Mouse (Mus musculus) embryonic facial prominence, embryonic 15.5 days (tissue): ENCODE results near the gene Cyp26a1. TPM values are rescaled to one million over a fixed set of nuclear protein-coding genes. Genes with fewer than 3 reads are reported as not detected.

ENCODE experiments used
- ATAC-seq: fragments of 200-750 bp; cut with Nextera tagmentation; 2 replicates; pipeline ENCODE4 v1.8.0; 2017; ENCODE audit warnings: low read depth, moderate TSS enrichment; ENCODE audit not compliant: insufficient number of reproducible peaks, low FRiP score, low TSS enrichment
- H3K27ac ChIP-seq: fragments of 300-500 bp; sonication (generic); replicated peaks from 2 replicates; pipeline ENCODE4 v1.5.1; 2015; ENCODE audit warnings: mild to moderate bottlenecking, inconsistent platforms
- H3K27me3 ChIP-seq: fragments of 300-500 bp; sonication (generic); 2 replicates; pipeline ENCODE4 v1.6.1; 2015; ENCODE audit warnings: inconsistent platforms
- H3K36me3 ChIP-seq: fragments of 300-500 bp; sonication (generic); 2 replicates; pipeline ENCODE4 v1.6.1; 2015; ENCODE audit warnings: mild to moderate bottlenecking, inconsistent platforms
- H3K4me1 ChIP-seq: fragments of 300-500 bp; sonication (generic); 2 replicates; pipeline ENCODE4 v1.6.1; 2015; ENCODE audit warnings: inconsistent platforms
- H3K4me2 ChIP-seq: fragments of 300-500 bp; sonication (generic); replicated peaks from 2 replicates; pipeline ENCODE4 v1.6.1; 2015; ENCODE audit warnings: mild to moderate bottlenecking, inconsistent platforms
- H3K4me3 ChIP-seq: fragments of 300-500 bp; sonication (generic); replicated peaks from 2 replicates; pipeline ENCODE4 v1.5.1; 2015; ENCODE audit warnings: mild to moderate bottlenecking, inconsistent platforms
- H3K9ac ChIP-seq: fragments of 300-500 bp; sonication (generic); 2 replicates; pipeline ENCODE4 v1.6.1; 2015; ENCODE audit warnings: inconsistent platforms
- H3K9me3 ChIP-seq: fragments of 300-500 bp; sonication (generic); replicated peaks from 2 replicates; pipeline ENCODE4 v1.6.1; 2016; ENCODE audit warnings: inconsistent platforms
- WGBS: fragments of 180-500 bp; shearing (Covaris S2); methylation state at CpG from one replicate; pipeline ENCODE4 v1.1.7; 2015; 5-methylcytosine and 5-hydroxymethylcytosine counted together
- polyA plus RNA-seq: library from polyadenylated mRNA; unstranded; fragments of >200 nt; fragmentation: Nextera tagmentation; extraction: Ambion mirVana; gene quantifications from 2 replicates; pipeline ENCODE4 v1.2.1, GENCODE M21; 2015

Cyp26a1 gene
- polyA plus RNA-seq, 1 experiment from 2014 or later, result 4.6 TPM

DNA sequence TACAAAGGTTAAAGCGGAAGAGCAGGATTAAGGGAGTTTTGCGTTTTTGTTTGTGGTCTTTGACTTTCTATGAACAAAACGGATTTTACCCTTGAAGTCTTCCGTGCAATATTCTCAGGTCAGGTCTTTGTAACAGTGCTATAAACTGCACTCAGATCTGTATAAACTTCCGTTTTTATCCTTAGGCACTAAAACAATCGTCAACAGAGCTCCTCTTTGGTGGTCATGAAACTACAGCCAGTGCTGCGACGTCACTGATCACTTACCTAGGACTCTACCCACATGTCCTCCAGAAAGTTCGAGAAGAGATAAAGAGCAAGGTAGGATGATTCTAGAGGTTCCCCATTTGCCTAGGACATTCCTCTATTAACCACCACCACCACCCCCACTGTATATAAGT is 2.1 kb downstream of the Cyp26a1 start:
- Histone ChIP-seq H3K36me3 (no peaks in the 10 kb centered on the region), H3K4me3 (no peak overlapping the region), H3K9me3 (no peaks in the 10 kb centered on the region), H3K27ac (no peak overlapping the region), H3K4me1 (peaks cover 36% of the 10 kb centered on the region), H3K4me2 (no peak overlapping the region), H3K9ac (no peak overlapping the region), H3K27me3 (peaks cover 92% of the 10 kb centered on the region)
- no peak for ATAC-seq
- 26% methylated on average over 9 of the region's 9 CpGs for WGBS

DNA sequence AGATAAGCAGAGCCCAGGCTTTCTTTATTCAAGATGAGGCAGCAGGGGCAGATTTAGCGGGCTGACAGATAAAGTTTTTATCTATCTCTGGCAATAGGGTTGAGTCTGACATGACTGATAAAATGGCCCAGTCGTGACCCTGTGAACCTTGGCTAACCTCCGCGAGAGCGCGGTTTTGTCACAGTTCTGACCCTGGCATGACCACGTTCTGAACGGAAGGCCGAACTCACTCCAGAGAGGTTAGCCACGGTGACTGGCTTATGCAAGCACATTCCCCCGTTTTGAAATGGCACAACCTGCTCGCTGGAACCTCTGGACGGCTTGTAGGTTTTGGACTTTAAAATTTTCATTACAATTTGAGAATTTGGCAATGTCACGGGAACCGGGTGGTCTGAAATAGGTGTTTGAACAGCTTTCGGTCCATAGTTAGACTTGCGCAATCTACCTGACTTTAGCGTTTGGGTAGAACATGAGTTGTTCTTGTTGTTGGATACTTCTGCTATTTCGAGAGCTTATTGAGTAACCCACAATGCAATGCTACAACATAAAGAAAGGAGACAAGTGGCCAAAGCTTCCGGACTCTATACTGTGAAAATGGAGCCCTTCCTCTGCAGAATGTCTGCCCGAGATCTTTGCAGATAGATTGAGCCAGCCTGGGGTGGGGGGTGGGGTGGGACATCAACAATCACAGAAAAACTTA is 4.9 kb downstream of the Cyp26a1 start:
- no peaks in the 10 kb centered on the region for H3K9me3 ChIP-seq
- ATAC-seq, result no peak
- H3K4me1 ChIP-seq, result peaks cover 17% of the 10 kb centered on the region
- 70% methylated on average over 21 of the region's 21 CpGs for WGBS
- no peak overlapping the region for H3K27ac ChIP-seq
- H3K9ac ChIP-seq, result no peak overlapping the region
- H3K36me3 ChIP-seq, result no peaks in the 10 kb centered on the region
- peaks cover 64% of the 10 kb centered on the region for H3K27me3 ChIP-seq
- H3K4me2 ChIP-seq, result no peak overlapping the region
- H3K4me3 ChIP-seq, result no peak overlapping the region

GRCm38 (mm10) chr19:37703902-37704509 is 6.4 kb downstream of the Cyp26a1 start:
- 5% methylated on average over 3 of the region's 3 CpGs for WGBS
- H3K4me2 ChIP-seq, result no peak overlapping the region
- peaks cover 49% of the 10 kb centered on the region for H3K27me3 ChIP-seq
- H3K4me1 ChIP-seq, result peaks cover 2% of the 10 kb centered on the region
- no peak overlapping the region for H3K27ac ChIP-seq
- ATAC-seq, result 0 out of 2 replicates have a peak, but pooled peaks have one; percentile 19
- H3K4me3 ChIP-seq, result no peak overlapping the region
- no peaks in the 10 kb centered on the region for H3K9me3 ChIP-seq
- no peaks in the 10 kb centered on the region for H3K36me3 ChIP-seq
- no peak overlapping the region for H3K9ac ChIP-seq

GRCm38 (mm10) chr19:37705722-37706121 is 8.1 kb downstream of the Cyp26a1 start:
- Histone ChIP-seq H3K27me3 (peaks cover 32% of the 10 kb centered on the region), H3K4me1 (no peaks in the 10 kb centered on the region), H3K4me3 (no peak overlapping the region), H3K9me3 (no peaks in the 10 kb centered on the region), H3K36me3 (no peaks in the 10 kb centered on the region), H3K4me2 (no peak overlapping the region), H3K9ac (no peak overlapping the region), H3K27ac (no peak overlapping the region)
- WGBS, result 67% methylated on average over 5 of the region's 5 CpGs
- peak; percentile 54; the same call in 1 of the 2 replicates for ATAC-seq

DNA sequence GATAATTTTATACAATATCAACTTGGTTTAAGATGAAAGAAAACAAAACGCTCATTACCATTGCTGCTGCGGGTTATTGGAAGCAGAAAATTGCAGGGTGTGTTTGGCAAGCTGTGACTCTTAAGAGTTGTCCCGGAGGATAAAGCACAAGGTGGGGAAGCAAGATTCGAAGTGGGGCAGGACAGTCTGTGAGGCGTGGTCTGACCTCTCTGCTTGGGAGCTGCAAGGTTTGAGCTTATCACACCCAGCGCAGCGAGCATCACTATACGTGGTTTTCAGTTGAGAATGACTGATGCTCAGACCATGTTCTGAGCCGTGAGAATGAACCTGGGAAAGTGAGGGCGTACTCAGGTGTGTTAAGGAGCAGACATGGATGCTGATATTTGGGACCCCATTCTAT is 17.1 kb downstream of the Cyp26a1 start:
- Histone ChIP-seq H3K4me3 (no peak overlapping the region), H3K4me2 (no peak overlapping the region), H3K4me1 (no peaks in the 10 kb centered on the region), H3K27me3 (0 out of 2 replicates have a peak, but pooled peaks cover 2% of the 10 kb centered on the region), H3K36me3 (no peaks in the 10 kb centered on the region), H3K9me3 (no peaks in the 10 kb centered on the region), H3K9ac (no peak overlapping the region), H3K27ac (no peak overlapping the region)
- no peak for ATAC-seq
- WGBS, result 57% methylated on average over 10 of the region's 10 CpGs

GRCm38 (mm10) chr19:37715980-37716379 is 18.4 kb downstream of the Cyp26a1 start:
- no peaks in the 10 kb centered on the region for H3K36me3 ChIP-seq
- H3K27me3 ChIP-seq, result 0 out of 2 replicates have a peak, but pooled peaks cover 2% of the 10 kb centered on the region
- H3K4me2 ChIP-seq, result no peak overlapping the region
- no peaks in the 10 kb centered on the region for H3K4me1 ChIP-seq
- H3K27ac ChIP-seq, result no peak overlapping the region
- H3K4me3 ChIP-seq, result no peak overlapping the region
- ATAC-seq, result no peak
- H3K9ac ChIP-seq, result no peak overlapping the region
- WGBS, result 79% methylated on average over 1 of the region's 1 CpGs
- H3K9me3 ChIP-seq, result no peaks in the 10 kb centered on the region

GRCm38 (mm10) chr19:37716524-37717175 is 19.1 kb downstream of the Cyp26a1 start:
- Histone ChIP-seq H3K4me1 (no peaks in the 10 kb centered on the region), H3K27me3 (0 out of 2 replicates have a peak, but pooled peaks cover 2% of the 10 kb centered on the region), H3K9ac (no peak overlapping the region), H3K27ac (no peak overlapping the region), H3K4me3 (no peak overlapping the region), H3K4me2 (no peak overlapping the region), H3K9me3 (no peaks in the 10 kb centered on the region), H3K36me3 (no peaks in the 10 kb centered on the region)
- ATAC-seq, result no peak
- WGBS, result 75% methylated on average over 12 of the region's 12 CpGs

- no peak for ATAC-seq
- Histone ChIP-seq H3K9me3 (no peaks in the 10 kb centered on the region), H3K4me1 (no peaks in the 10 kb centered on the region), H3K27ac (no peak overlapping the region), H3K4me2 (no peak overlapping the region), H3K36me3 (no peaks in the 10 kb centered on the region), H3K27me3 (0 out of 2 replicates have a peak, but pooled peaks cover 2% of the 10 kb centered on the region), H3K4me3 (no peak overlapping the region), H3K9ac (no peak overlapping the region)
- WGBS, result 36% methylated on average over 1 of the region's 1 CpGs
Measured at GRCm38 (mm10) chr19:37719166-37719565, 21.6 kb downstream of the Cyp26a1 start.

DNA sequence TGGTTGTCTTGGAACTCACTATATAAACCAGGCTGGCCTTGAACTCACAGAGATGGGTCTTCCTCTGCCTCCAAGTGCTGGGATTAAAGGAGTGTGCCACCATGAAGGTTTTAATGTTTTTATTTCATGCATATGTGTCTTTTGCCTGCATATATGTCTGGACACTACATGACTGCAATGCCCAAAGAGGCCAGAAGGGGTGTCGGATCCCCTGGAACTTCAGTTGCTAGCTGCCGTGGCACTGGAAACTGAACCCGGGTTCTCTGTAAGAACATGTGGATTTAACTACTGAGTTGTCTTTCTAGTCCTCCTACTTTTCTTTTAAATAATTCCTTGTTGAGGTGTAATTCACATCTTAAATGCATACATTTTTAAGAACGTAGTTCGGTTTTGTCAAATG is 27.0 kb downstream of the Cyp26a1 start:
- 0 out of 2 replicates have a peak, but pooled peaks cover under 1% of the 10 kb centered on the region for H3K27me3 ChIP-seq
- H3K4me1 ChIP-seq, result no peaks in the 10 kb centered on the region
- no peak overlapping the region for H3K27ac ChIP-seq
- no peak for ATAC-seq
- no peak overlapping the region for H3K9ac ChIP-seq
- H3K4me3 ChIP-seq, result no peak overlapping the region
- H3K4me2 ChIP-seq, result no peak overlapping the region
- WGBS, result 94% methylated on average over 5 of the region's 5 CpGs
- no peaks in the 10 kb centered on the region for H3K36me3 ChIP-seq
- no peaks in the 10 kb centered on the region for H3K9me3 ChIP-seq

GRCm38 (mm10) chr19:37726585-37726984 is 29.0 kb downstream of the Cyp26a1 start:
- Histone ChIP-seq H3K9ac (no peak overlapping the region), H3K4me1 (no peaks in the 10 kb centered on the region), H3K27ac (no peak overlapping the region), H3K9me3 (no peaks in the 10 kb centered on the region), H3K4me2 (no peak overlapping the region), H3K27me3 (no peaks in the 10 kb centered on the region), H3K4me3 (no peak overlapping the region), H3K36me3 (no peaks in the 10 kb centered on the region)
- no peak for ATAC-seq
- 90% methylated on average over 7 of the region's 7 CpGs for WGBS

DNA sequence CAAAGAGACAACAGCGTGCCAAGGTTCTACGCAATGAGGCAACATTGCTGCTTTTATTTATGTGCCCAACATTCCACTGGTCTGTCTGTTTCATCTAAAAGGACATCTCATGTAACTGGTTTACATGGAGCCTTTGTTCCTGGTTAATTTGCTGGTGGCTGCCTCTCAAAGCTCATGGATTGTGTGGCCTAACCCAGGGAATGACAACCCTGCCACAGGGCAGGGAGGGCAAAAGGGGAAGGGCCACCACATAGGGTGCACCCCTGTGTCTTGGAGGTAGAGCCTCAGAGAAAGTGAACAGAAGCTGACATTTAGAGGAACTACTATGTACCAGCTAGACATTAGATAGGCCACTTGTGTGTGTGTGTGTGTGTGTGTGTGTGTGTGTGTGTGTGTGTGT is 29.8 kb downstream of the Cyp26a1 start:
- Histone ChIP-seq H3K9ac (no peak overlapping the region), H3K27me3 (no peaks in the 10 kb centered on the region), H3K4me3 (no peak overlapping the region), H3K27ac (no peak overlapping the region), H3K9me3 (no peaks in the 10 kb centered on the region), H3K4me2 (no peak overlapping the region), H3K36me3 (no peaks in the 10 kb centered on the region), H3K4me1 (no peaks in the 10 kb centered on the region)
- no peak for ATAC-seq
- 89% methylated on average over 2 of the region's 2 CpGs for WGBS
